Mouse (Mus musculus) macrophage (primary cell): ENCODE measurements around the gene Abhd12. TPM values are rescaled to one million over a fixed set of nuclear protein-coding genes. Genes with fewer than 3 reads are reported as not detected.

Experiments
- H3K27ac ChIP-seq: fragments of 350-480 bp; formaldehyde crosslinking; 2 replicates; pipeline ENCODE4 v1.9.0; 2021
- H3K36me3 ChIP-seq: fragments of 350-480 bp; formaldehyde crosslinking; 2 replicates; pipeline ENCODE4 v1.9.0; 2021; ENCODE audit errors: inconsistent target
- H3K4me3 ChIP-seq: fragments of 350-480 bp; formaldehyde crosslinking; 2 replicates; pipeline ENCODE4 v1.9.0; 2021; ENCODE audit errors: inconsistent target
- H3K79me2 ChIP-seq: fragments of 350-480 bp; formaldehyde crosslinking; 2 replicates; pipeline ENCODE4 v1.9.0; 2021; ENCODE audit errors: inconsistent target
- WGBS: methylation state at CpG from one replicate; pipeline ENCODE4 v1.1.7; 2026; ENCODE audit warnings: inconsistent platforms; ENCODE audit not compliant: missing documents; 5-methylcytosine and 5-hydroxymethylcytosine counted together
- polyA plus RNA-seq: library from polyadenylated mRNA; stranded (reverse); fragments of 250-400 nt; gene quantifications from 3 replicates; pipeline ENCODE4 v1.2.4, GENCODE M21; 2018; ENCODE audit warnings: inconsistent platforms

Abhd12 gene
- polyA plus RNA-seq, 1 experiment from 2014 or later = 584 TPM

GRCm38 (mm10) chr2:150847436-150847995, 57.0 kb downstream of the Abhd12 start:
- Histone ChIP-seq H3K4me3 (no peak overlapping the region), H3K27ac (peak overlapping the region; percentile 13; the same call in 1 of the 2 replicates), H3K79me2 (peaks cover 88% of the 10 kb centered on the region), H3K36me3 (peaks cover 11% of the 10 kb centered on the region; the same call in 1 of the 2 replicates)
- WGBS = 100% methylated on average over 8 of the region's 8 CpGs

- peaks cover 61% of the 10 kb centered on the region for H3K79me2 ChIP-seq
- WGBS = 7% methylated on average over 1 of the region's 1 CpGs
- peak overlapping the region; percentile 100 for H3K27ac ChIP-seq
- no peak overlapping the region for H3K4me3 ChIP-seq
- peaks cover 11% of the 10 kb centered on the region; the same call in 1 of the 2 replicates for H3K36me3 ChIP-seq
Measured at GRCm38 (mm10) chr2:150844798-150845197, 59.7 kb downstream of the Abhd12 start.

GRCm38 (mm10) chr2:150842049-150842461, 62.5 kb downstream of the Abhd12 start:
- no peak overlapping the region for H3K4me3 ChIP-seq
- peaks cover 55% of the 10 kb centered on the region for H3K79me2 ChIP-seq
- H3K36me3 ChIP-seq = peaks cover 28% of the 10 kb centered on the region; the same call in 1 of the 2 replicates
- 40% methylated on average over 7 of the region's 7 CpGs for WGBS
- H3K27ac ChIP-seq = peak overlapping the region; percentile 100

GRCm38 (mm10) chr2:150841109-150841508, 63.4 kb downstream of the Abhd12 start:
- 90% methylated on average over 11 of the region's 11 CpGs for WGBS
- H3K4me3 ChIP-seq = no peak overlapping the region

GRCm38 (mm10) chr2:150839686-150840471, 64.7 kb downstream of the Abhd12 start:
- 60% methylated on average over 12 of the region's 12 CpGs for WGBS
- peak overlapping the region; percentile 100 for H3K27ac ChIP-seq
- H3K4me3 ChIP-seq = no peak overlapping the region
- peaks cover 41% of the 10 kb centered on the region for H3K36me3 ChIP-seq
- H3K79me2 ChIP-seq = peaks cover 40% of the 10 kb centered on the region

More at GRCm38 (mm10) chr2:150841109-150841508, 63.4 kb downstream of the Abhd12 start:
- peaks cover 30% of the 10 kb centered on the region; the same call in 1 of the 2 replicates for H3K36me3 ChIP-seq
- peaks cover 46% of the 10 kb centered on the region for H3K79me2 ChIP-seq
- peak overlapping the region; percentile 100 for H3K27ac ChIP-seq

GRCm38 (mm10) chr2:150837781-150838180, 66.8 kb downstream of the Abhd12 start:
- peaks cover 22% of the 10 kb centered on the region; the same call in 1 of the 2 replicates for H3K79me2 ChIP-seq
- 85% methylated on average over 3 of the region's 3 CpGs for WGBS
- H3K27ac ChIP-seq = peak overlapping the region; percentile 100
- no peak overlapping the region for H3K4me3 ChIP-seq
- peaks cover 62% of the 10 kb centered on the region for H3K36me3 ChIP-seq

- peaks cover 22% of the 10 kb centered on the region; the same call in 1 of the 2 replicates for H3K79me2 ChIP-seq
- peaks cover 71% of the 10 kb centered on the region for H3K36me3 ChIP-seq
- peak overlapping the region; percentile 100 for H3K27ac ChIP-seq
- 63% methylated on average over 14 of the region's 15 CpGs for WGBS
- H3K4me3 ChIP-seq = no peak overlapping the region
Measured at GRCm38 (mm10) chr2:150836906-150837305, 67.6 kb downstream of the Abhd12 start.

GRCm38 (mm10) chr2:150835975-150836374, 68.6 kb downstream of the Abhd12 start:
- Histone ChIP-seq H3K36me3 (peaks cover 75% of the 10 kb centered on the region), H3K4me3 (no peak overlapping the region), H3K79me2 (peaks cover 22% of the 10 kb centered on the region; the same call in 1 of the 2 replicates), H3K27ac (peak overlapping the region; percentile 100)
- 95% methylated on average over 4 of the region's 4 CpGs for WGBS

- peak overlapping the region; percentile 100 for H3K27ac ChIP-seq
- no peak overlapping the region for H3K4me3 ChIP-seq
- H3K79me2 ChIP-seq = peaks cover 22% of the 10 kb centered on the region; the same call in 1 of the 2 replicates
- WGBS = 92% methylated on average over 5 of the region's 7 CpGs
- peaks cover 85% of the 10 kb centered on the region for H3K36me3 ChIP-seq
Measured at GRCm38 (mm10) chr2:150834616-150835015, 69.9 kb downstream of the Abhd12 start.

GRCm38 (mm10) chr2:150832029-150832428, 72.5 kb downstream of the Abhd12 start:
- H3K36me3 ChIP-seq = peaks cover 89% of the 10 kb centered on the region
- WGBS = 95% methylated on average over 7 of the region's 7 CpGs

GRCm38 (mm10) chr2:150830911-150831441, 73.6 kb downstream of the Abhd12 start:
- WGBS = 26% methylated on average over 3 of the region's 3 CpGs
- H3K27ac ChIP-seq = peak overlapping the region; percentile 99
- H3K79me2 ChIP-seq = no peaks in the 10 kb centered on the region; the same call in 1 of the 2 replicates
- peaks cover 85% of the 10 kb centered on the region for H3K36me3 ChIP-seq
- H3K4me3 ChIP-seq = no peak overlapping the region

More at GRCm38 (mm10) chr2:150832029-150832428, 72.5 kb downstream of the Abhd12 start:
- Histone ChIP-seq H3K4me3 (no peak overlapping the region), H3K79me2 (no peaks in the 10 kb centered on the region; the same call in 1 of the 2 replicates), H3K27ac (peak overlapping the region; percentile 99)

GRCm38 (mm10) chr2:150830011-150830410, 74.5 kb downstream of the Abhd12 start:
- Histone ChIP-seq H3K4me3 (no peak overlapping the region), H3K79me2 (no peaks in the 10 kb centered on the region; the same call in 1 of the 2 replicates), H3K36me3 (peaks cover 81% of the 10 kb centered on the region), H3K27ac (peak overlapping the region; percentile 99)
- 100% methylated on average over 2 of the region's 2 CpGs for WGBS

- WGBS = 98% methylated on average over 4 of the region's 4 CpGs
- no peaks in the 10 kb centered on the region; the same call in 1 of the 2 replicates for H3K79me2 ChIP-seq
- H3K27ac ChIP-seq = peak overlapping the region; percentile 99
- no peak overlapping the region for H3K4me3 ChIP-seq
- peaks cover 81% of the 10 kb centered on the region for H3K36me3 ChIP-seq
Measured at GRCm38 (mm10) chr2:150828654-150829053, 75.9 kb downstream of the Abhd12 start.

- H3K36me3 ChIP-seq = peaks cover 78% of the 10 kb centered on the region
- H3K27ac ChIP-seq = peak overlapping the region; percentile 99
- H3K79me2 ChIP-seq = no peaks in the 10 kb centered on the region; the same call in 1 of the 2 replicates
- WGBS = 94% methylated on average over 3 of the region's 3 CpGs
- H3K4me3 ChIP-seq = no peak overlapping the region
Measured at GRCm38 (mm10) chr2:150828164-150828563, 76.4 kb downstream of the Abhd12 start.
